Mouse (Mus musculus) MN1 (cell line): ENCODE measurements around the gene Ppox.

Source experiments
- DNase-seq: peaks from one replicate; pipeline ENCODE4 v3.0.0-alpha.2; 2016; ENCODE audit warnings: low spot score

Ppox gene

DNA sequence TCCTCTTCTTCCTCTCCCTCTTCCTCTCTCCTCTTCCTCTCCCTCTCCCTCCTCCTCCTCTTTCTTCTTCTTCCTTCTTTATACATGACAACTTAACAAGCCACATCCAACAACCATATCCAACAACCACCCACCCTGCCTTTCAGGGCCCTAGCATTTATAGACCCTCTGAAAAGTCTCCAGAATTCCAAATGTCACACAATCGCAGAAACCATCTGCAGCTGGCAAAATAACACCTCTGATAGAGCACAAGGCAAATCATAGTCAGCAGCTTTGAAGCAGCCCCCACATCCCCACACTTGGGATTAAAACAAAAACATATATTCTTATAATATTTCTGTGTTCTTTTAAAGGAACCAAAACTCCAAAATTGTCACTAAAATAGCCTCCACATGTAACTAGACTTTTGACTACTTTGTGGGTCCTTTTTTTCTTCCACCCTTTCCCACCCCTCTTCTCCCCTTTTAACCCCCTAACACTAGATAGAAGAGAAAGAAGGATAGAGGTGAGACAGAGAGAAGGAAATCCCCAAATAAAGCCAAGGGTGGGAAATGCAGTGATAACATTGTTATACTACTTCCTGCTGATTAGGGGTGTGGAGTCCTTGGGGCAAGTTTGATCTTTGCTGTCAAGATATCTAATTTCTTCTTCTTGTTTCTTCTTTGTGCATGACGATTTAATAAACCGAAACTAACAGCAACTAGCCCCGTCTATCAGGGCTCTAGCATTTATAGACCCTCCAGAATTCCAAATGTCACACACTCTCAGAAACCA, 14.8 kb downstream of the Ppox start:
- DNase-seq = no peak

- no peak for DNase-seq
Observed at GRCm38 (mm10) chr1:171263666-171264461, 17.1 kb downstream of the Ppox start.

DNA sequence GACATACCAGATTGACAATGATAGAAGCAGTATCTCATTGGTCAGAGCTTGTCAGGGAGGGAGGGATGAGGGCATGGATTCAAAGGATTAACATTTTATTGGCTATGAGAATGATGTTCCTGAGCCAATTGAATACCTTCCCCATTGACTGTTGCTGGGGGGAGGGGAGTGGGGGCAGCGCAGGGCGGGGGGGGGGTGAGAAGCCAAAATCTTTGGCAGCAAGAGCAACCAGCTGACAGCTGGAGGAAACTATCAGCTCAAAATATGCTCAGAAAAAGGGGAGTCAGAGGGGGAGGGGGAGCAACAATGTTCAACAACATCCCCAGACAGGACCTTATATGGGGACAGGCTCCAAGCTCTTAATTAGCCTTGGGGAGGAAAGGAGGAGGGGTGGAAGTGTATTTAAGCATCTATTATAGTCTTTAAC, 17.8 kb downstream of the Ppox start:
- DNase-seq = peak; percentile 90

DNA sequence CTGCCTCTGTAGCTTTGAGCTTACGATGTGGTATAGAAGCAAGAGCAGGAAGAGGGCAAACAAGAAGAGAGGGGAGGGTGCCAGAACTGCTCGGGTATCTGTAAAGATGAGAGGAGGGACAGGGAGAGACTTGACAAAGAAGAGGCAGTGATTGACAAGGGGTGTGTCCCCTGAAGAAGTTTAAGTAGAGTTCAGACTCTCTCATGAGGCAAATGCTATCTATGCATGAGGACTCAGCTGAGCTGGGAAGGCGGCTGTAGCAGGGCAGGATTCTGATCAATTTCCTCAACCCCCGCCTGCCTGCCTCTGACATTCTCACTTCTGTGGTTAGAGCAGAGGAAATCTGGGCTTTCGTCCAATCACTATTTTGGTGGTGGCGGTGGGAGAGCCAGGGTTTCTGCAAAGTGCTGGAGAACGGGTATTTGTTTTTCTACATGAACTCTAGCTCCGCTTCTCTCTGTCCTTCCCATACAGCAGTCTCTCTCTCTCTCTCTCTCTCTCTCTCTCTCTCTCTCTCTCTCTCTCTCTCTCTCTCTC, 18.3 kb downstream of the Ppox start:
- DNase-seq = peak; percentile 83

- no peak for DNase-seq
Observed at GRCm38 (mm10) chr1:171260316-171260715, 20.7 kb downstream of the Ppox start.

DNA sequence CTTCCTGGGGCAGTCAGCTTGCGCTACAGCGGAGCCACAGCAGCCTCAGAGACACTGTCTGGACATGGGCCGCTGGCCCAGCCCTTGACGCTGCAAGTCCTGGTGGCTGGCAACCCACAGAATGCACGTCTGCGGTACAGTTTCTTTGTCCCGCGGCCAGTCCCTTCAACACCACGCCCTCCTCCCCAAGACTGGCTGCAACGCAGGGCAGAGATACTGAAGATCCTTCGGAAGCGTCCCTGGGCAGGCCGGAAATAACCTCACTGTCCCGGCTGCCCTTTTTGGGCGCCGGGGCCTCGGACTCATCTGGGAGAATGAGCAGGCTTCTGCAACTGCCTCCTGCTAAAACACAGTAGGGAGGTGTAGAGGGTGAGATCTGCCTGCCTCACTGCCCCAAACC, 22.1 kb downstream of the Ppox start:
- DNase-seq = peak; percentile 63

DNA sequence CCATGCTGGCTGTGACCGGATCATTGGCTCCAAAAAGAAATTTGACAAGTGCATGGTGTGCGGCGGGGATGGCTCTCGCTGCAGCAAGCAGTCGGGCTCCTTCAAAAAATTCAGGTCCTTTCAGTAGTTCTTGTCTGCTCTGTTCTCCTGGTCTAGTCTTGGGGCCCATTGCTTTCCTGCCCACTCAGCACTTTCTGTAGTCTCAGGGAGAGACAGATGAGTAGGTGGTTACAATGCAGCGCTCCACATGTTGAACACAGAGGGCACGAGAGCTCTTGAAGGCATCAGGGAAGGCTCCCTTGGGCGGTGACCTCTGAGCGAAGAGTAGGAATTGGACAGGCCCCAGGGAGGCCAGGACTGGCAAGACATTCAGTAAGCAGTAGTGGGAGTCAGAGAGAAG, 23.2 kb downstream of the Ppox start:
- no peak for DNase-seq

GRCm38 (mm10) chr1:171256937-171257548, 23.9 kb downstream of the Ppox start:
- DNase-seq = peak; percentile 90

- DNase-seq = no peak
Observed at GRCm38 (mm10) chr1:171256095-171256818, 24.7 kb downstream of the Ppox start.

GRCm38 (mm10) chr1:171252415-171252814, 28.6 kb downstream of the Ppox start:
- no peak for DNase-seq

GRCm38 (mm10) chr1:171251594-171252324, 29.2 kb downstream of the Ppox start:
- DNase-seq = peak; percentile 49

GRCm38 (mm10) chr1:171250680-171251593, 30.0 kb downstream of the Ppox start, which contains the start of gene Ndufs2:
Gene Ndufs2, minus strand, starts transcription at chr1:171251388.
- DNase-seq = peak; percentile 54

GRCm38 (mm10) chr1:171249913-171250600, 30.9 kb downstream of the Ppox start, which contains the start of gene Adamts4:
Gene Adamts4, plus strand, starts transcription at chr1:171250421.
- peak; percentile 86 for DNase-seq

DNA sequence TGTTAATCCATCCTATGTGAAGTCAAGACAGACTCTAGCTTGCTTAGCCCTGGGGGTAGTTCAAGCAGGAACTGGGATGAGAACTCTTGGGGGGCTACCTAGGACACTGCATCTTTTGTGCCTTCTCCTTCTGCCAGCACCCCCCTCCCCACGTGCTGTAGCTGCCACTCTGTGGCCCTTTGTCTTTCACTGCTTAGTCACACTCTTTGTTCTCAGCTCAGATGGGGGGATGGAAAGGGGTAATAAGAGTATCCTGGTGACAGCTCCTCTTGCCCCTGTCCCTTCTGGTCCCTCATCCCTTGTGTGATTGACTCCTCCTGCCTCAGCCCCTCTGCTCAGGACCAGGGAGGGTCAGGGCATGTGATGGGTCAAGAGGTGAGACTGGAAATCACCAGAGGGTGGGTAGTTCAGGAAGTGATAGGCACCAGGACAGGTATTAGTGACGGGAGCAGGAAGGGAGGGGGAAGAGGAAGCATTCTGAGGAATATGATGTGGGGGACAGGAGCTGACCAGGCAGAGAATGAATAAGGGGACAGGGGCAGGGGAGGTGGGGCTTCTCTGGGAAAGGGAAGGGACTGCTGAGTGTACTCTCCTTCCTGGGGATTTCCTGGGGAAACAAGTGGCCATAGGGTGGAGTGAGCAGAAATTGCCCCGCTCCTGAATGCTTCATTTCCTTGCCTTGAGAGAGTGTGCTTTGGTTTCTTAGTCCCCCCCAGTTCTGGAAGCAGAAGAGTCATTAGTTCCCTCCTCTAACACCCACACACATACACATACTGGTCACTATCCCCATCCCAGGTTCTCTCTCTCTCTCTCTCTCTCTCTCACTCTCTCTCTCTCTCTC, 32.4 kb downstream of the Ppox start:
- peak; percentile 44 for DNase-seq

DNA sequence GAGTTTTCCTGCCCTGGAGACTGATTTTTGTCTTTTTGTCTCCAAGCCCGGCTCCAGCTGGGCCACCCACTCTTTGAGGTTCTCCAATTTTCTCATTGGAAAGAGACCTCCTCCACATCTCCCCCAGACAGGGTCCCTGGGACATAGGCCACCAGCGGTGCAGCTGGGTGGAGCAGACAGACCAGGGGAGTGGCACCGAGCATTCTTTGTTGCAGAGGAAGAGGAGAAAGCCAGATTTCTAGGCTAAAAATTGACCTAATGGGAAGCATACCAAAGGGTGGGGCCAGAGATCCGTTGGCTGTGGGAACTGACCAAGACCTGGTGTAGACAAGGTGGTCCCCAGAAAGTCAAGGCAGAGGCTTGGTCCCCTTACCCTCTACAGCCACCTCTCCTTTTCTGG, 33.1 kb downstream of the Ppox start:
- peak; percentile 18 for DNase-seq

DNA sequence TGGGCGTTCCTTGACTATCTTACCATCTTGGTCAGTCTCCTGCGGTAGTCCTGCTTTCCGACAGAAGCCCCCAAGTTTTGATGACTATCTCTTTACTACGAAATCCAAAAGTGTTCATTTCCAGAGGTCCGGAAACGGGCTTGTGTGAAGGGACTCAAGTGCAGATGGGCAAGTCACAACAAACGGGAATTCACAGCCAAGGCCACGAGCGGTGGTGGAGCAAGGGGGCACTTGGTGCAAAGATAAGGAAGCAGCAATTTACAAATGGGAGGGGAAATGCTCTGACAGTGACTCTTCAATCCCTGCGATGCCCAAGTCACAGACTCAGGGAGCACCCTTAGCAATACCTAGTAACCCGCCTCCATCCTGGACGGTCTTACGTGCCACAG, 33.5 kb downstream of the Ppox start:
- peak; percentile 67 for DNase-seq

- DNase-seq = peak; percentile 99
Observed at GRCm38 (mm10) chr1:171246709-171247452, 34.1 kb downstream of the Ppox start.

- no peak for DNase-seq
Observed at GRCm38 (mm10) chr1:171245353-171245752, 35.6 kb downstream of the Ppox start.
